Mouse (Mus musculus) heart, adult 10 weeks (tissue): ENCODE data around the gene Tmem267. TPM values are rescaled to one million over a fixed set of nuclear protein-coding genes. Genes with fewer than 3 reads are reported as not detected.

ENCODE experiments used
- polyA plus RNA-seq: library from polyadenylated mRNA; stranded (reverse); fragments of 350-450 nt; fragmentation: Illumina TruSeq; extraction: RNeasy Lipid Tissue Mini Kit (QIAGEN cat#74804); gene quantifications from one replicate; pipeline ENCODE4 v1.2.3, GENCODE M21; 2014; ENCODE audit warnings: low read depth, low replicate concordance

Gene Tmem267
- polyA plus RNA-seq = 55.7 TPM

GRCm38 (mm10) chr13:119487880-119488580 lies at the start of gene Tmem267, which contains the start of gene 3110070M22Rik:
Tmem267 (plus strand) TSS chr13:119488039.
3110070M22Rik (minus strand) TSS chr13:119488383.

GRCm38 (mm10) chr13:119462596-119463560 lies 25.0 kb upstream of the Tmem267 start, which contains the start of gene 4833420G17Rik:
4833420G17Rik (plus strand) TSS chr13:119462768.

GRCm38 (mm10) chr13:119623634-119624033 lies 135.8 kb downstream of the Tmem267 start, which contains the start of gene Ccl28:
Ccl28 (plus strand) TSS chr13:119623819.

Other genes starting within 250 kb of the Tmem267 start
- 122 TPM for gene Paip1, start 59.4 kb upstream of the Tmem267 start, polyA plus RNA-seq
- 19.3 TPM for gene 4833420G17Rik, start 25.3 kb upstream of the Tmem267 start, polyA plus RNA-seq
- gene 3110070M22Rik, start 344 bp downstream of the Tmem267 start, polyA plus RNA-seq = 2.6 TPM
- gene Ccl28, start 135.8 kb downstream of the Tmem267 start, polyA plus RNA-seq = 0.34 TPM
- gene Hmgcs1, start 202.3 kb downstream of the Tmem267 start, polyA plus RNA-seq = 34.6 TPM